Mouse (Mus musculus) right cerebral cortex, adult 18-20 months (tissue): ENCODE measurements around the gene Atp9a.

Experiments used
- DNase-seq: peaks from one replicate; pipeline ENCODE4 v3.0.0; 2022; ENCODE audit warnings: mixed read lengths

Gene Atp9a

DNA sequence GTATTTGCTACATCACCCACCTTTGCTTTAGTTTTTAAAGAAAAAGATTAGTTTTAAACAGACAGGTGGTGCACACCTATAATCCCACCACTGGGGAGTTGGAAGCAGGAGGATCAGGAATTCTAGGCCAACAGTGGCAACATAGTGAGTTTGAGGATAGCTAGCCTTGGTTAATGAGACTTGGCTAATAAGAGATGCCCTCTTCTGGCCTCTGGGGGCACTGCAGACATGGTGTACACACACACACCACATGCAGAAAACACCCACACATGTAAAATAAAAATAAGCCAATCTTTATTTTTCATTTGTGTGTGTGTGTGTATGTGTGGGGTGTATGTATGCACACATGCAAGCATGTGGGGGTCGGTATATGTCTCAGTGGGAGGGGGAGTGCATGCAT, 3.4 kb downstream of the Atp9a start:
- DNase-seq = no peak

DNA sequence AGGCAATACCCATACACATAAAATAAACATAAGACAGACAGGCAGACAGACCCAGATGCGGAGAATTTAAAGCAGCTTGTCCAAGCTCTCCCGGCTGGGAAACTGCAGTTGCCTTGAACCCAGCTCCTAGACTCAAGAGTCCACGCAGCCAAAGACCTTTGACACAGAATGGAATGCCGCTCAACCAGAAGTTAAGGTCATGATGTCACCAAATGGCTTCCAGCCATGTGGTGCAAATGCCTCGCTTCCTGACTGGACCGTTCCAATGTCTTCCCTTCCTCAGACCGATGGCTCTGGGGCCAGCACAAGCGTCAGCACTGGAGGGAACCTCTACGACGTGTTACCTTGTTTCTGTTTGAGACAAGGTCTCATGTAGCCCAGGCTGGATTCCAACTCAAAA, 4.3 kb downstream of the Atp9a start:
- DNase-seq = no peak

- DNase-seq = peak; percentile 44
Measured at GRCm38 (mm10) chr2:168734023-168734422, 8.2 kb downstream of the Atp9a start.

DNA sequence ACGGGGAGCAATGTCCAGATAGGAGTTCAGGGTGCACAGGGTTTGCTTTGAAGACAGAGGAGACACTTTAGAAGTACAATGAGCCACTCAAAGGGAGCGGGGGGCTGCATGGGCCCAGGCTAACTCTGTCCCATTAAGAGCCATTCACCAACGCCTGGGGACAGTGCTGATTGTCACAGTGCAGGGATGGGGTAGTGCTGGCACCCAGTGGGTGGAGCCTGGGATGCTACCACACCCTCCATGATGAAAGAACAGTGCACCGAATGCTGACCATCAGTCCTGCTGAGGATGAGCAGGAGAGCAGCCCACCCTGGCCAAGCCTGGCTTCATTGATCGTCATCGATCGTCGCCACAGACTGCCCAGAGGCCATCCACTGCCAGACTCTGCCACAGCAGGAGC, 11.0 kb downstream of the Atp9a start:
- DNase-seq = no peak

GRCm38 (mm10) chr2:168729736-168730135, 12.5 kb downstream of the Atp9a start:
- no peak for DNase-seq

GRCm38 (mm10) chr2:168728045-168728444, 14.2 kb downstream of the Atp9a start:
- DNase-seq = no peak

DNA sequence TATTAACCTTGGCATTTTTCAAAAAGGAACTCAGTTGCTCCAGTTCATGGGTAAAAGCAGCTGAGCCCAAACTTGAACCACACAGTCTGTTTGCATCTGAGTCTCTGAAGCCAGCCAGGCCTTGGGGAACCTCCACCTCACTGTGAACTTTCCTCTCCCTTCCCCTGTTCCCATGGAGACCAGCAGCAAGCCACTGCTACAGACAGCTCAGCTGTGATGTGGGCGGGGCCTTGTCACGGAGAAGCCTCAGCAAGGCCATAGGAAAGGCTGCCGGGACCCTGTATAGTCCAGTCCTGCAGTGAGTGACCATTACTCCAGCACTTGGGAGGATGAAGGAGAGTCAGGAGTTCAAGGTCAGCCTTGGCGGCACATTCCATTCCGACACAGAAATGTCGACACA, 16.2 kb downstream of the Atp9a start:
- DNase-seq = peak; percentile 44

GRCm38 (mm10) chr2:168721313-168721712, 20.9 kb downstream of the Atp9a start:
- DNase-seq = no peak

DNA sequence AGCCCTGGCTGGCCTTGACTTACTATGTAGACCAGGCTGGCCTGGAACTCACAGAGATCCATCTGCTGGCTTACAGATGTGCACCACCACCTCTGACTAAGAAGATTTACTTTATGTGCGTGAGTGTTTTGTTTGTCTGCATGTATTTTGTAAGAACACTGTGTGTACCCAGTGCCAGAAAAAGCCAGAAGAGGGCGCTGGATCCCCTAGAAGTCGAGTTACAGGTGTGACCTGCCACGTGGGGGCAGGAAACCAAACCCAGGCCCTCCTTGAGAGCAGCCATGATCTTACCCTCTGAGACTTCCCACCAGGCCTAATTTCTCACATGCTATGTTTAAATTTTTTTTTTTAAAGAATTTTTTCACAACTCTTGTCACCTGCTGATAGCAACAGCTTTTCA, 22.5 kb downstream of the Atp9a start:
- no peak for DNase-seq

DNA sequence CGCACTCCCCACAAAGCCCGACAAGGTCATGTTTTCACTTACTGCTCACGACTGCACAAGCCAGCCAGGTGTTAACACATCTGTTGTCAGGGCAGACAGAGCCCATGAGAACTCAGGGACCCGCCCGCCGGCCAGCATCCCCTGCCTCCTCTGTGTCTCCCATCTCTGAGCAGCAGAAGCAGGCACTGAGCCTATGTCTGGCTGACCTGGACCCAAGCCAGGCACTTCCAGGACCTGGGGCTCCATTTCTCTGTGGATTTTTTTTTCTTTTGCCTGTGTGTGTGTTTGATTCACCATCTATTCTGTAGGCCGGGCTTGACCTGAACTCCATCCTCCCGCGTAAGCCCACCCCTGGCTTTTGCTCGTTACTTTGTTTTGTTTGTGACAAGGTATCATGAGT, 23.5 kb downstream of the Atp9a start:
- DNase-seq = no peak

DNA sequence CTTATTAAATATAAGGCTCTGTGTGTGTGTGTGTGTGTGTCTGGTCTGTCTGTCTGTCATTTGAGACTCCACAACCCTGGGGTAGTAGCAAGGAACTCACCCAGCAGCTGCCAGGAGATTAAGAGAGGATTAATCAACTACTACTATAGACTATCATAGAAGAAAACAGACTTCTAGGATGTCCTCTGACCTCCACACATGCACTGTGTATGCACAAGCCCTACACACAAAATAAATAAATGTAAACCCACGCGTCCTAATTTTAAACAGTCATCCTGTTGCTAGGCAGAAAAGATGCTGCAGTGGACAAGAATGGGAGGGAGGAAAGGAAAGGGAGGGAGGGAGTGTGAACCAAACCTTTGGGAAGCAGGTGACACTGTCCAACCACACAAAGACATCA, 23.9 kb downstream of the Atp9a start:
- no peak for DNase-seq

- peak; percentile 45 for DNase-seq
Measured at GRCm38 (mm10) chr2:168712199-168713176, 29.7 kb downstream of the Atp9a start.

DNA sequence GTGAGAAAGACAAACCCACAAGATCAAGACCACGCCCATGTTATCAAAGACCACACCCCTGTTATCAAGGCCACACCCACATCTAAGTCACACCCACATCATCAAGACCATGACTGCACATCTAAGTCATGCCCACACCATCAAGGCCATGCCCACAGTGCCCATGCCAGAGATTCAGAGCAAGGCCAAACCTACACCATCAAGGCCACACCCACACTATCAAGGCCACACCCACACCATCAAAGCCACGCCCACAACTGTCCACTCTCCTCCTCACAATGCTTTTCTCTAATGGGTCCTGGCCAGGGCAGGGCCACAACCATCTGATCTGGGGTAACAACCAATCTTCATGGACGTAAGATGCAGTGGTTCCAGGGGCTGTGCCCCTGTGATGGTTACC, 31.2 kb downstream of the Atp9a start:
- DNase-seq = no peak

DNA sequence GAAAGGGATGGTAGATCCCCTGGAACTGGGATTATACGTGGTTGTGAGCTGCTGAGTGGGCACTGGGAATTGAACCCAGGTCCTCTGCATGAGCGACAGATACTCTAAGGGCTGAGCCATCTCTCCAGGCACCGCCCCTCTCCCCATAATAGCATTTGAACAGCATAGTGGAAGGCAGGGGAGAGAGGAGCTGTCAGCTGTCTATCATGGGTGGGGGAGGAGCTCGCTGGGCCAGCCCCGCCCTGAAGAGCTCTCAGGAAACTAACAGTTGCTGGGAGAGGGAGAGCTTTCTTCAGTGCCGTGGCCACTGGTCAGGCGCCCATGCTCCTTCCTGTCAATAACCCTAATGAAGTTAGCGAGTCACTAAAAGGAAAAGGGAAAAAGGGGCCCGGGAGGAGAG, 34.4 kb downstream of the Atp9a start:
- no peak for DNase-seq

DNA sequence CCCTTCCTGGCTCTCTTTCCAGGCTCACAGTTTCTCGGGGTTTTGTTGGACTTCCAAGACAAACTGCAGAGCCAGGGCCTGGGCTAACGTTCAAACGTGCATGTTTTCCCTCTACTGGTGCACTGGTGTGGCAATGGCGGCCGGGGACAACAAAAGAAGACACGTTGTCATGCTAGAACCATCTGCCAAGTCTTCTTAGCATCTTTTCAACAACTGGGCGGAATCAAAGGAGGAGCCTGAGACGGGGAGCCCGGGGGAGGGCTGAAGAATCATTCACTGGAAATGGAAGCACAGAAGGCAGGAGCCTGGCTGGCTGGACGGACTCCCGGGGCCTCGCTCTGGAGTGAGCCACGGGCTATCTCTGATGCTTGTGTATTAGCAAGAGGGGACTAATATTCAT, 39.9 kb downstream of the Atp9a start:
- DNase-seq = peak; percentile 66

DNA sequence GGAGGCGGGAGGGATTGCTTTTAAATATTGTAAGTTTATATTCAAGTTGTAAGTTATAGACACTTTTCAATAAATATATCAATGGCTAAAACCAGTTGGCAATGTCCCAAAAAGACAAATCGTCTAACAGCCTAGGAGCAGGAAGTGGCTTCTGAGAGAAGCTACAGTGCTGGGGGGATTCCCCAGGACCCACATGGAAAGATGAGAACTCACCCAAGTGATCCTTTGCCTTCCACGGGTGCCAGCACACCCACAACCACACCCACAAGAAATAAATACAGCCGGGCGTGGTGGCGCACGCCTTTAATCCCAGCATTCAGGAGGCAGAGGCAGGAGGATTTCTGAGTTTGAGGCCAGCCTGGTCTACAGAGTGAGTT, 47.2 kb downstream of the Atp9a start:
- no peak for DNase-seq

DNA sequence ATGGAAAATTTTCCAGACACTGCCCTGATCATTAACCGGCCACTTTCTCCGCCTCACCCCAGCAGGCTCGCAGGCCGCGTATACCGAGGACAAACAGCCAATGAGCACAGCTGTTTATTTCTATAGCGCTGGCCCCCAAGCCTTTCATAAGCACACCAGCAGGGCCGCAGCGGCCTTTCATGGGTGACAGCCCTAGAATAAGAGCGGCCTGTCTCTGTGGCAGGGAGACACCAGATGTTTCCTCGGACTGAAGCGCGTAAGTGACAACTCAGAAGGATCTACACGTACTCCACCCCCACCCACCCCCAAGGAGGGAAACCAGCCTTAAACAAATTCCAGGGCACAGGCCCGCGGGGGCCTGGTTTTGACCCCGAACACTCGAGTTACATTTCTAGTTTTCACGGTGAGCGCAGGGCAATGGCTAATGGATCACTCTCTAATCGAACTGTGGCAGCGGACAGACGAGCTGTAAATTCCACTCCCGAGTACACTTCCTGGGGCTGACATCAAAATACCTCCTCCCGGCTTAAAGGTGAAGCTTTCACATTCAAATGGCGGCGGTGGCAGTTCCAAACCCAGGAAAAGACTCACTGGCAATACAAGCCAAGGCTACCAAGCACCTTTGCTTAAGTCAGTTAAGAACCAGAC, 47.7 kb downstream of the Atp9a start:
- DNase-seq = no peak

GRCm38 (mm10) chr2:168691774-168692173, 50.4 kb downstream of the Atp9a start:
- peak; percentile 68 for DNase-seq

- no peak for DNase-seq
Measured at GRCm38 (mm10) chr2:168687326-168687725, 54.9 kb downstream of the Atp9a start.

GRCm38 (mm10) chr2:168685909-168686308, 56.3 kb downstream of the Atp9a start:
- DNase-seq = no peak

- DNase-seq = no peak
Measured at GRCm38 (mm10) chr2:168684695-168685094, 57.5 kb downstream of the Atp9a start.

GRCm38 (mm10) chr2:168683520-168684150, 58.6 kb downstream of the Atp9a start:
- DNase-seq = no peak

DNA sequence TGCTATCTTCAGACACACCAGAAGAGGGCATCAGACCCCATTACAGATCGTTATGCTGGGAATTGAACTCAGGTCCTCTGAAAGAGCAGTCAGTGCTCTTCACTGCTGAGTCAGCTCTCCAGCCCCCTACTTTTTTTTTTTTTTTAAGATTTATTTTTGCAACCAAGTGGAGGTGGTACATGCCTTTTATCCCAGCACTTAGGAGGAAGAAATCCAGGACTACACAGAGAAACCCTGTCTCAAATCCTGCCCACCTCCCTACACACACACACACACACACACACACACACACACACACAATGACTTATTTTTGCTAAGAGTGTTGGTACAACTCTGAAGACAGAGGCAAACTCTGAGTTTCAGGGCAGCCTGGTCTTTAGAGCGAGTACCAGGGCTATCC, 59.5 kb downstream of the Atp9a start:
- no peak for DNase-seq

- DNase-seq = no peak
Measured at GRCm38 (mm10) chr2:168681531-168681930, 60.7 kb downstream of the Atp9a start.
